Mouse (Mus musculus) myocyte (in vitro differentiated cells): ENCODE measurements at regions not wholly inside any gene's neighbourhood (a gene's known extent, or its start where the extent isn't known, plus 50 kb on each side); places are given as distances from the start of the nearest gene placed in this dataset.

Experiments
- H3K27me3 ChIP-seq: one replicate; pipeline ENCODE4 v1.6.1; 2011; ENCODE audit not compliant: control insufficient read depth, insufficient read depth, insufficient read length
- H3K36me3 ChIP-seq: one replicate; pipeline ENCODE4 v1.6.1; 2011; ENCODE audit not compliant: control insufficient read depth, insufficient read depth
- H3K4me2 ChIP-seq: one replicate; pipeline ENCODE4 v1.6.1; 2011; ENCODE audit warnings: low read depth, control low read depth
- H3K4me3 ChIP-seq: one replicate; pipeline ENCODE4 v1.5.1; 2011; ENCODE audit warnings: mild to moderate bottlenecking, control low read depth, moderate library complexity
- H3K79me2 ChIP-seq: one replicate; pipeline ENCODE4 v1.6.1; 2011; ENCODE audit not compliant: control insufficient read depth, insufficient read depth
- H3ac ChIP-seq: one replicate; pipeline ENCODE4 v1.6.1; 2011; ENCODE audit not compliant: control insufficient read depth, insufficient read length
- CEBPB ChIP-seq: IDR thresholded peaks from 2 replicates; pipeline ENCODE4 v1.6.1; 2011; ENCODE audit warnings: mild to moderate bottlenecking, moderate library complexity; ENCODE audit not compliant: poor library complexity, insufficient read depth, severe bottlenecking
- E2F4 ChIP-seq: IDR thresholded peaks from one replicate; pipeline ENCODE4 v1.6.1; 2011; ENCODE audit warnings: mild to moderate bottlenecking, control low read depth, moderate library complexity; ENCODE audit not compliant: insufficient read depth
- MAX ChIP-seq: IDR thresholded peaks from one replicate; pipeline ENCODE4 v1.6.1; 2011; ENCODE audit warnings: low read depth, mild to moderate bottlenecking, control low read depth
- MYOD1 ChIP-seq, 3 experiments: IDR thresholded peaks; one replicate each; pipeline ENCODE4 v1.6.1; 2011; ENCODE audit warnings: control low read depth in 2 of 3, low read depth in 2 of 3, mild to moderate bottlenecking in 2 of 3, moderate library complexity in 1 of 3; ENCODE audit not compliant: insufficient read length in 2 of 3, control insufficient read depth in 1 of 3
- MYOG ChIP-seq, 3 experiments: IDR thresholded peaks; one replicate each; pipeline ENCODE4 v1.6.1; 2011; ENCODE audit warnings: control low read depth in 2 of 3, low read depth in 2 of 3, mild to moderate bottlenecking in 2 of 3; ENCODE audit not compliant: insufficient read length in 2 of 3, control insufficient read depth in 1 of 3, insufficient read depth in 1 of 3
- POLR2A ChIP-seq: IDR thresholded peaks from one replicate; pipeline ENCODE4 v1.6.1; 2011; ENCODE audit warnings: low read depth, mild to moderate bottlenecking, control low read depth, moderate library complexity; ENCODE audit not compliant: insufficient read length
- POLR2AphosphoS2 ChIP-seq: IDR thresholded peaks from one replicate; pipeline ENCODE4 v1.6.1; 2011; ENCODE audit warnings: low read depth, control low read depth; ENCODE audit not compliant: insufficient read length
- REST ChIP-seq: IDR thresholded peaks from one replicate; pipeline ENCODE4 v1.6.1; 2011; ENCODE audit warnings: mild to moderate bottlenecking, control low read depth, moderate library complexity; ENCODE audit not compliant: insufficient read depth, insufficient read length
- SRF ChIP-seq: IDR thresholded peaks from one replicate; pipeline ENCODE4 v1.6.1; 2011; ENCODE audit warnings: low read depth; ENCODE audit not compliant: control insufficient read depth, insufficient read length
- TCF12 ChIP-seq: IDR thresholded peaks from one replicate; pipeline ENCODE4 v1.6.1; 2011; ENCODE audit warnings: mild to moderate bottlenecking, control low read depth; ENCODE audit not compliant: poor library complexity, insufficient read depth, severe bottlenecking
- TCF3 ChIP-seq: IDR thresholded peaks from one replicate; pipeline ENCODE4 v1.6.1; 2011; ENCODE audit warnings: low read depth, control low read depth; ENCODE audit not compliant: insufficient read length
- USF1 ChIP-seq: IDR thresholded peaks from one replicate; pipeline ENCODE4 v1.6.1; 2011; ENCODE audit warnings: low read depth, mild to moderate bottlenecking, control low read depth, moderate library complexity

GRCm38 (mm10) chr16:47551101-47551500 lies 732.4 kb upstream of the Dppa4 start:
- Histone ChIP-seq H3K36me3 (no peaks in the 10 kb centered on the region), H3K27me3 (no peaks in the 10 kb centered on the region), H3K4me2 (no peak overlapping the region), H3ac (no peak overlapping the region), H3K79me2 (no peaks in the 10 kb centered on the region), H3K4me3 (no peak overlapping the region)
- TF ChIP-seq TCF3: no peak

GRCm38 (mm10) chr16:47568051-47568450 lies 715.5 kb upstream of the Dppa4 start:
- H3K4me2 ChIP-seq: no peak overlapping the region
- H3K79me2 ChIP-seq: no peaks in the 10 kb centered on the region
- no peaks in the 10 kb centered on the region for H3K36me3 ChIP-seq
- H3K4me3 ChIP-seq: no peak overlapping the region
- no peaks in the 10 kb centered on the region for H3K27me3 ChIP-seq
- TF ChIP-seq E2F4: no peak
- no peak overlapping the region for H3ac ChIP-seq

- no peak overlapping the region for H3K4me3 ChIP-seq
- H3K27me3 ChIP-seq: no peaks in the 10 kb centered on the region
- TF ChIP-seq SRF (no peak), REST (no peak), E2F4 (no peak), MYOD1 (IDR thresholded peaks at IDR 0.05; ENCODE audit: control insufficient read depth in 1 of 3, insufficient read length in 2 of 3, low read depth in 2 of 3) (no peak), USF1 (no peak), POLR2AphosphoS2 (no peak), MAX (no peak), MYOG (IDR thresholded peaks at IDR 0.05; ENCODE audit: control insufficient read depth in 1 of 3, insufficient read depth in 1 of 3, insufficient read length in 2 of 3, low read depth in 2 of 3) (no peak), TCF3 (no peak), CEBPB (no peak), POLR2A (no peak), TCF12 (no peak)
- H3ac ChIP-seq: no peak overlapping the region
- no peaks in the 10 kb centered on the region for H3K36me3 ChIP-seq
- no peak overlapping the region for H3K4me2 ChIP-seq
- no peaks in the 10 kb centered on the region for H3K79me2 ChIP-seq
These were observed 684.1 kb upstream of the Dppa4 start for GRCm38 (mm10) chr16:47599476-47599875.
